Mouse (Mus musculus) brown adipose tissue, adult 24 weeks (tissue): ENCODE results near the gene Fgd1. TPM values are rescaled to one million over a fixed set of nuclear protein-coding genes. Genes with fewer than 3 reads are reported as not detected.

Experiments
- H3K27ac ChIP-seq: fragments of 200-500 bp; replicated peaks from 2 replicates; pipeline ENCODE4 v1.5.1; 2012; ENCODE audit warnings: low read depth, mild to moderate bottlenecking, low read length
- H3K4me1 ChIP-seq: fragments of 200-500 bp; 2 replicates; pipeline ENCODE4 v1.6.1; 2012; ENCODE audit warnings: low read length, mixed read lengths; ENCODE audit not compliant: control insufficient read depth, insufficient read depth, insufficient read length
- H3K4me3 ChIP-seq: fragments of 200-500 bp; 2 replicates; pipeline ENCODE4 v1.5.1; 2012; ENCODE audit warnings: low read depth, mild to moderate bottlenecking, low read length, moderate library complexity; ENCODE audit not compliant: insufficient read depth
- polyA plus RNA-seq: library from polyadenylated mRNA; stranded (reverse); fragments of >200 nt; gene quantifications from 2 replicates; pipeline ENCODE4 v1.2.4, GENCODE M21; 2012; ENCODE audit not compliant: missing spikeins, insufficient read depth, insufficient read length

Fgd1 gene
- 1.8 and 2.4 TPM in 2 replicates for polyA plus RNA-seq

GRCm38 (mm10) chrX:151045850-151046249, at the start of gene Fgd1:
TSS of gene Fgd1 (plus strand) at chrX:151046150.
- Histone ChIP-seq H3K27ac (no peak within 1 kb of the TSS), H3K4me3 (peak within 1 kb of the TSS; percentile 71)

GRCm38 (mm10) chrX:150996775-150997174, 49.2 kb upstream of the Fgd1 start:
- no peak overlapping the region for H3K27ac ChIP-seq
- no peak overlapping the region for H3K4me3 ChIP-seq
- no peaks in the 10 kb centered on the region for H3K4me1 ChIP-seq

More at GRCm38 (mm10) chrX:151045850-151046249, at the start of gene Fgd1:
- no peaks in the 10 kb centered on the region for H3K4me1 ChIP-seq

GRCm38 (mm10) chrX:151016938-151017877, 28.7 kb upstream of the Fgd1 start, which contains the start of gene Gnl3l:
TSS of gene Gnl3l (minus strand) at chrX:151017322.
- Histone ChIP-seq H3K4me3 (peak within 1 kb of the TSS; percentile 77), H3K4me1 (no peaks in the 10 kb centered on the region), H3K27ac (peak within 1 kb of the TSS; percentile 55; the same call in 1 of the 2 replicates)

GRCm38 (mm10) chrX:151017897-151018296, 28.1 kb upstream of the Fgd1 start:
- Histone ChIP-seq H3K4me1 (no peaks in the 10 kb centered on the region), H3K27ac (no peak overlapping the region), H3K4me3 (peak overlapping the region; percentile 55)

GRCm38 (mm10) chrX:151018798-151019197, 27.2 kb upstream of the Fgd1 start:
- no peak overlapping the region for H3K4me3 ChIP-seq
- H3K4me1 ChIP-seq, result no peaks in the 10 kb centered on the region
- H3K27ac ChIP-seq, result no peak overlapping the region

- Histone ChIP-seq H3K4me3 (no peak overlapping the region), H3K27ac (no peak overlapping the region)
Measured at GRCm38 (mm10) chrX:151031400-151031799, 14.6 kb upstream of the Fgd1 start.

GRCm38 (mm10) chrX:151041223-151041622, 4.7 kb upstream of the Fgd1 start:
- H3K4me3 ChIP-seq, result no peak overlapping the region
- no peak overlapping the region for H3K27ac ChIP-seq
- no peaks in the 10 kb centered on the region for H3K4me1 ChIP-seq

More at GRCm38 (mm10) chrX:151031400-151031799, 14.6 kb upstream of the Fgd1 start:
- no peaks in the 10 kb centered on the region for H3K4me1 ChIP-seq

- no peak overlapping the region for H3K27ac ChIP-seq
- H3K4me1 ChIP-seq, result no peaks in the 10 kb centered on the region
- peak overlapping the region; percentile 71 for H3K4me3 ChIP-seq
Measured at GRCm38 (mm10) chrX:151046321-151046720, 371 bp downstream of the Fgd1 start.

- no peaks in the 10 kb centered on the region for H3K4me1 ChIP-seq
- H3K4me3 ChIP-seq, result peak overlapping the region; percentile 71
- H3K27ac ChIP-seq, result no peak overlapping the region
Measured at GRCm38 (mm10) chrX:151046777-151047430, 954 bp downstream of the Fgd1 start.

GRCm38 (mm10) chrX:151047431-151048058, 1.6 kb downstream of the Fgd1 start:
- peak overlapping the region; percentile 71 for H3K4me3 ChIP-seq
- no peak overlapping the region for H3K27ac ChIP-seq
- H3K4me1 ChIP-seq, result no peaks in the 10 kb centered on the region

GRCm38 (mm10) chrX:151049661-151050215, 3.8 kb downstream of the Fgd1 start:
- H3K4me1 ChIP-seq, result no peaks in the 10 kb centered on the region
- H3K4me3 ChIP-seq, result no peak overlapping the region
- no peak overlapping the region for H3K27ac ChIP-seq

- H3K4me1 ChIP-seq, result no peaks in the 10 kb centered on the region
- no peak overlapping the region for H3K4me3 ChIP-seq
- no peak overlapping the region for H3K27ac ChIP-seq
Measured at GRCm38 (mm10) chrX:151050337-151050736, 4.4 kb downstream of the Fgd1 start.

- no peak overlapping the region for H3K27ac ChIP-seq
- H3K4me1 ChIP-seq, result no peaks in the 10 kb centered on the region
- H3K4me3 ChIP-seq, result no peak overlapping the region
Measured at GRCm38 (mm10) chrX:151054489-151054888, 8.5 kb downstream of the Fgd1 start.

- no peaks in the 10 kb centered on the region for H3K4me1 ChIP-seq
- H3K27ac ChIP-seq, result no peak overlapping the region
- H3K4me3 ChIP-seq, result no peak overlapping the region
Measured at GRCm38 (mm10) chrX:151055559-151055958, 9.6 kb downstream of the Fgd1 start.

- H3K4me3 ChIP-seq, result no peak overlapping the region
- H3K27ac ChIP-seq, result no peak overlapping the region
- H3K4me1 ChIP-seq, result no peaks in the 10 kb centered on the region
Measured at GRCm38 (mm10) chrX:151059346-151059745, 13.4 kb downstream of the Fgd1 start.
